Mouse (Mus musculus) stomach, embryonic 16.5 days (tissue): ENCODE measurements around the gene Atrx. TPM values are rescaled to one million over a fixed set of nuclear protein-coding genes. Genes with fewer than 3 reads are reported as not detected.
"Not testable (repeated sequence)": the region's sequence is repeated elsewhere in the genome, so short reads cannot be mapped to it uniquely, and the experiment has no call there.

Experiments used
- ATAC-seq: fragments of 200-750 bp; cut with Nextera tagmentation; 2 replicates; pipeline ENCODE4 v1.8.0; 2017; ENCODE audit warnings: moderate number of reproducible peaks, moderate TSS enrichment; ENCODE audit not compliant: insufficient read depth, low FRiP score
- H3K27ac ChIP-seq: fragments of 300-500 bp; sonication (generic); 2 replicates; pipeline ENCODE4 v1.5.1; 2014; ENCODE audit warnings: low read length
- H3K27me3 ChIP-seq: fragments of 300-500 bp; sonication (generic); 2 replicates; pipeline ENCODE4 v1.6.1; 2014; ENCODE audit warnings: low read length, control low read depth, mixed read lengths; ENCODE audit not compliant: control insufficient read depth, insufficient read depth
- H3K36me3 ChIP-seq: fragments of 300-500 bp; sonication (generic); 2 replicates; pipeline ENCODE4 v1.6.1; 2014; ENCODE audit warnings: low read length; ENCODE audit not compliant: control insufficient read depth, insufficient read depth
- H3K4me1 ChIP-seq: fragments of 300-500 bp; sonication (generic); 2 replicates; pipeline ENCODE4 v1.6.1; 2014; ENCODE audit warnings: low read length, control low read depth, mixed read lengths; ENCODE audit not compliant: control insufficient read depth, insufficient read depth
- H3K4me2 ChIP-seq: fragments of 300-500 bp; sonication (generic); 2 replicates; pipeline ENCODE4 v1.6.1; 2014; ENCODE audit warnings: low read depth, low read length, mixed read lengths
- H3K4me3 ChIP-seq: fragments of 300-500 bp; sonication (generic); replicated peaks from 2 replicates; pipeline ENCODE4 v1.5.1; 2014; ENCODE audit warnings: mild to moderate bottlenecking, low read length
- H3K9ac ChIP-seq: fragments of 300-500 bp; sonication (generic); 2 replicates; pipeline ENCODE4 v1.6.1; 2014; ENCODE audit warnings: low read length
- H3K9me3 ChIP-seq: fragments of 300-500 bp; sonication (generic); replicated peaks from 2 replicates; pipeline ENCODE4 v1.6.1; 2016; ENCODE audit warnings: low read length, control low read depth; ENCODE audit not compliant: control insufficient read depth
- WGBS: fragments of 180-500 bp; shearing (Covaris S2); extraction: QIAGEN DNeasy Blood & Tissue Kit; methylation state at CpG from one replicate; pipeline ENCODE4 v1.1.7; 2014; 5-methylcytosine and 5-hydroxymethylcytosine counted together
- polyA plus RNA-seq: library from polyadenylated mRNA; unstranded; fragments of >200 nt; fragmentation: Nextera tagmentation; extraction: Ambion mirVana; gene quantifications from 2 replicates; pipeline ENCODE4 v1.2.1, GENCODE M21; 2015

The Atrx gene
- polyA plus RNA-seq, 1 experiment from 2014 or later = 154 TPM

DNA sequence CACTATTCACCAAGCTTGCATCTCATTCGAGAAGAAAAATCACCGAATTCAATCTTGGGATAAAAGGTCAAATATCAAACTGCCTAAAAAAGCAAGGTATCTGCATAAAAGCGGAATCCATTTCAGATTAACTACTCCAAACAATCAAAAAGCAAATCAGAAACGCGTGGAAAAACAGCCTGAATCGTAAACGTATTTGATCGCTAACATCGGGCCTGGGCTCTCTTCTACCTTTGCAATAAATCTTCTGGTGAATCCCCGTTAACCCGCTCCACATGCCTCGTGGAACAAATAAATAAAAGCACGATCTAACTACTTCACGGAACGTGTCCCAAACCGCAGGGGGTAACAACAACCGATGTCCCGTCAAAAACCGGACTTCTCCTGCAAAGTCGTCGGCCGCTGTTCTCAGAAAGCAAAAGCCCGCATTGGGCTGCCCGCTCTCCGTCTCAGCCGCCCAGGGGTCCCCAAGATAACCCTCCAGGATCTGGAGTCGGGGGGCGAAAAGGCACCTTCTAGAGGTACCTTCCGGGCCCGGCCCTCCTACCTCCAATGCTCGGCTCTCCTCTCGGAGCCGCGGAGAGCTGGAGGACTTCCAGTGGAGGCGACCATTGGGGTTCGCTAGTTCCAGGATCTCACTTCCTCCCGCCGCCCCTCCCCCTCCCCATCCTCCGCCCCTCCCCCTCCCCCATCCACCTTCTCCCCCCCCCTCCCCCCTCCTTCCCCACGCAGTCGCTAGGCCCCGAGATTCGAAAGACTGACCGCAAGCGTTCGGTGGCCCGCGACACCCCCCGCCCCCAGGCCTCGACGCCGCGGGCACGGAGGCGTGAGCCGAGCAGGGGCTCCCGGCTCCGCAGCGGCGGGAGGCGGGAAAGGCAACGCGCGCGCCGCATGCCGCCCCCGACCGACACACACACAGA is 1.0 kb downstream of the Atrx start:
- no peaks in the 10 kb centered on the region for H3K36me3 ChIP-seq
- no peaks in the 10 kb centered on the region for H3K9me3 ChIP-seq
- ATAC-seq = peak; percentile 51; the same call in 1 of the 2 replicates
- H3K27ac ChIP-seq = peak overlapping the region; percentile 91
- peak overlapping the region; percentile 88 for H3K9ac ChIP-seq
- H3K27me3 ChIP-seq = no peaks in the 10 kb centered on the region
- H3K4me2 ChIP-seq = peak overlapping the region; percentile 55
- 23% methylated on average over 48 of the region's 69 CpGs for WGBS
- H3K4me3 ChIP-seq = peak overlapping the region; percentile 73
- peaks cover 4% of the 10 kb centered on the region; the same call in 1 of the 2 replicates for H3K4me1 ChIP-seq

DNA sequence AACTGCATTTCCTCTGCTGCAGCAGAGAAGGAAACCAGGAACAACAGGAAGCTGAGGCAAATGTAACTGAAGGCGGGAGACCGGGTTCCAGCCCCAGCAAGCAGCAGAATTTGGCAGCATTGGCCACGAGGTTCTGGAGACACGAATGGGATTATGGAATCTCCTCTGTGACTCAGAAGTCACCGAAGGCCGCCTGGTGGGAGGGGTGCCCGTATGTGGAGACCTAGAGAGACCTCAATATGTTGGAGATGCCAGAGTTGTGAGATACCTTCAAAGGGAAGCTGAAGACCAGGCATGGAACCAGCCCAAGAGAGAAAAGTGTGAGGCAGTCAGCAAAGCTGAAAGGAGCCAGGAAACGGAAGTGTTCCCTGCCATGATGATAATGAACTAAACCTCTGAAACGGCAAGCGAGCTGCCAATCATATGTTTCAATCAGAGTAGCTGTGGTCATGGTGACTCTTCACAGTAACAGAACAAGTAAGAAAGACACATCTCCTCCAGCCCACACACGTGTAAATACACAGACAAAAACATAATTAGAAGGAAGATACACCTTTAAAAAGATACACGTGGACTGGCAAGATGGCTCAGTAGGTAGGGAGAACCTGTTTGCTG is 3.0 kb downstream of the Atrx start:
- Histone ChIP-seq H3K4me3 (no peak overlapping the region), H3K9ac (no peak overlapping the region), H3K4me1 (peaks cover 4% of the 10 kb centered on the region; the same call in 1 of the 2 replicates), H3K27ac (no peak overlapping the region; the same call in 1 of the 2 replicates), H3K4me2 (peak overlapping the region; percentile 55), H3K27me3 (no peaks in the 10 kb centered on the region), H3K9me3 (no peaks in the 10 kb centered on the region), H3K36me3 (no peaks in the 10 kb centered on the region)
- 54% methylated on average over 12 of the region's 12 CpGs for whole genome bisulfite sequencing
- no peak for ATAC-seq

DNA sequence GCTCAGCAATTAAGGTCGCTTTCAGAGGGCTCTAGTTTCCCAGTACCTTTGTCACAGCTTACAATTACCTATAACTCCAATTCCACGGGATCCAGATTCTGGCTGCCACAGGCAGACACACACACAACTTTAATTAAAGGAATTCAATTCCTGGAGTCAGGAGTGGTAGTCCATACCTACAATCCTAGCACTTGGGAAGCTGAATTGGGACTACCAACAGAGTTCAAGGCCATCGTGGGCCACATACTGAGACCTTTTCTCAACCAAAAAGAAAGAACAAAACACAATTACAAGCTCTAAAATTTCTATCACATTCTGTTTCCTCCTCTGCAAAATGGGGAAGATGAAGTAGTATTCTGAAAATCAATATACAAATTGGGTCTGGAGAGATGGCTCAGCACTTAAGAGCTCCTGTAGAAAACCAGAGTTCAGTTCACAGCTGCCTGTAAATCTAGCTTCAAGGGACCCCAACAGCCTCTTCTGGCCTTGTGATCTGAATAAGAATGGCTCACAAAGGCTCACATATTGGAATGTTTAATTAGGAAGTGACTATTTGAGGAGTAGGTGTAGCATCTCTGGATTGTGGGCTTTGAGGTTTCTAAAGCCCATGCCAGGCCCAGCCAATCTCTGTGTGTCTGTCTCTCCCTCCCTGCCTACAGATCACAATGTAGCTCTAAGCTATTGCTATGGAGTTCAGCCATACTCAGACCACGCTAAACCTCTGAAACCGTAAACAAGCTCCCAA is 4.7 kb downstream of the Atrx start:
- Histone ChIP-seq H3K36me3 (no peaks in the 10 kb centered on the region), H3K4me2 (no peak overlapping the region), H3K4me3 (no peak overlapping the region), H3K27me3 (no peaks in the 10 kb centered on the region), H3K9ac (no peak overlapping the region), H3K4me1 (peaks cover 4% of the 10 kb centered on the region; the same call in 1 of the 2 replicates), H3K9me3 (no peaks in the 10 kb centered on the region), H3K27ac (no peak overlapping the region)
- no peak for ATAC-seq
- WGBS = 83% methylated on average over 5 of the region's 5 CpGs

GRCm38 (mm10) chrX:105923896-105924295 is 5.3 kb downstream of the Atrx start:
- H3K27ac ChIP-seq = no peak overlapping the region
- peaks cover 4% of the 10 kb centered on the region; the same call in 1 of the 2 replicates for H3K4me1 ChIP-seq
- no peak overlapping the region for H3K4me3 ChIP-seq
- no peak overlapping the region for H3K4me2 ChIP-seq
- no CpG with 5 or more reads among the region's 1 CpGs for WGBS
- H3K36me3 ChIP-seq = no peaks in the 10 kb centered on the region
- ATAC-seq = no peak
- no peak overlapping the region for H3K9ac ChIP-seq
- no peaks in the 10 kb centered on the region for H3K9me3 ChIP-seq
- no peaks in the 10 kb centered on the region for H3K27me3 ChIP-seq

- not testable (repeated sequence) for H3K36me3 ChIP-seq, H3K27me3 ChIP-seq, H3K4me3 ChIP-seq, H3K27ac ChIP-seq, H3K9me3 ChIP-seq, ATAC-seq, H3K4me1 ChIP-seq, H3K4me2 ChIP-seq, H3K9ac ChIP-seq
- WGBS = 85% methylated on average over 7 of the region's 7 CpGs
Observed at GRCm38 (mm10) chrX:105922986-105923385, 6.2 kb downstream of the Atrx start.

- 92% methylated on average over 2 of the region's 2 CpGs for WGBS
- H3K9ac ChIP-seq = no peak overlapping the region
- no peaks in the 10 kb centered on the region for H3K9me3 ChIP-seq
- no peaks in the 10 kb centered on the region for H3K36me3 ChIP-seq
- no peak overlapping the region for H3K27ac ChIP-seq
- H3K4me1 ChIP-seq = peaks cover 2% of the 10 kb centered on the region; the same call in 1 of the 2 replicates
- ATAC-seq = no peak
- H3K4me3 ChIP-seq = no peak overlapping the region
- no peak overlapping the region for H3K4me2 ChIP-seq
- H3K27me3 ChIP-seq = no peaks in the 10 kb centered on the region
Observed at GRCm38 (mm10) chrX:105921421-105921820, 7.8 kb downstream of the Atrx start.

DNA sequence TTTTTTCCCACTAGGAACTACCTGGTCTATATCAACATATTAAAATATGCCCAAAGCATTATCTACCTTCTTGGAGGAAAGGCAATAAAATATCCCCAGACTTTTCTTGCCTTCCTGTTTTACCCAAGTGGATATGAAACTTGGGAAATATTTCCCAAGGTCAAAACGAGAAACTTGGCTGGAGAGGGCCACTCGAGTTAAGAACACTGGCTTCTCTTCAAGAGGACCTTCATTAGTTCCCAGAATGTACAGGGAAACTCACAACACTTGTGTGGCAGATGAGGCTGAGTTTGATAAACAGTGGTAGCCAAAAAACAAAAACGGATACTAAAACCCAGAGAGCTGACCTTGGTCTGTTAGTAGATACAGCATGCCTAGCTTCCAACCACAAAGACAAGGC is 17.5 kb downstream of the Atrx start:
- Histone ChIP-seq H3K27ac (no peak overlapping the region), H3K9ac (no peak overlapping the region), H3K36me3 (no peaks in the 10 kb centered on the region), H3K4me1 (no peaks in the 10 kb centered on the region), H3K9me3 (no peaks in the 10 kb centered on the region), H3K27me3 (no peaks in the 10 kb centered on the region), H3K4me3 (no peak overlapping the region), H3K4me2 (no peak overlapping the region)
- no peak for ATAC-seq
- WGBS = 60% methylated on average over 3 of the region's 3 CpGs

DNA sequence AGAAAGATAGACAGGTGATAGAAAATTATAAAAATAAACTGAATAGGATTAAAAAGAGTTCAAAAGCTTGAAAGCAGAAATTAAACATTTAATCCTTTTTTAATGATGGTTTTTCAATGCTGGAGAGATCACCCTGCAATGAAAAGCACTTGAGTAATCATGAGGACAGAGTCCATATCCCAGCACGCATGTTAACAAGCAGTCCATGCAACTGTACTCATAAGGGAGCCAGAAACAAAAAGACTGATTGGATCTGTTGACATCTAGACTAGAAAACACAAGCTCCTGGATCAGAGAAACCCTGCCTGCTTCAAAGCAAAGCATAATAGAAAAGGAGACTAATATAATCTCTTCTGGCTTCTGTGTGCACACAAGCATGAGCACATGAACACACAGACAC is 27.6 kb downstream of the Atrx start:
- Histone ChIP-seq H3K4me2 (no peak overlapping the region), H3K4me3 (no peak overlapping the region), H3K9me3 (no peaks in the 10 kb centered on the region), H3K36me3 (0 out of 2 replicates have a peak, but pooled peaks cover 2% of the 10 kb centered on the region), H3K9ac (no peak overlapping the region), H3K27ac (no peak overlapping the region), H3K4me1 (no peaks in the 10 kb centered on the region), H3K27me3 (no peaks in the 10 kb centered on the region; the same call in 1 of the 2 replicates)
- WGBS = 68% methylated on average over 1 of the region's 1 CpGs
- no peak for ATAC-seq
